Mouse (Mus musculus): Measurements from ENCODE around the gene Gm28230. TPM values are rescaled to one million over a fixed set of nuclear protein-coding genes. Genes with fewer than 3 reads are reported as not detected.

Gene Gm28230
- total RNA-seq, 1 experiment from 2014 or later, result not detected

DNA sequence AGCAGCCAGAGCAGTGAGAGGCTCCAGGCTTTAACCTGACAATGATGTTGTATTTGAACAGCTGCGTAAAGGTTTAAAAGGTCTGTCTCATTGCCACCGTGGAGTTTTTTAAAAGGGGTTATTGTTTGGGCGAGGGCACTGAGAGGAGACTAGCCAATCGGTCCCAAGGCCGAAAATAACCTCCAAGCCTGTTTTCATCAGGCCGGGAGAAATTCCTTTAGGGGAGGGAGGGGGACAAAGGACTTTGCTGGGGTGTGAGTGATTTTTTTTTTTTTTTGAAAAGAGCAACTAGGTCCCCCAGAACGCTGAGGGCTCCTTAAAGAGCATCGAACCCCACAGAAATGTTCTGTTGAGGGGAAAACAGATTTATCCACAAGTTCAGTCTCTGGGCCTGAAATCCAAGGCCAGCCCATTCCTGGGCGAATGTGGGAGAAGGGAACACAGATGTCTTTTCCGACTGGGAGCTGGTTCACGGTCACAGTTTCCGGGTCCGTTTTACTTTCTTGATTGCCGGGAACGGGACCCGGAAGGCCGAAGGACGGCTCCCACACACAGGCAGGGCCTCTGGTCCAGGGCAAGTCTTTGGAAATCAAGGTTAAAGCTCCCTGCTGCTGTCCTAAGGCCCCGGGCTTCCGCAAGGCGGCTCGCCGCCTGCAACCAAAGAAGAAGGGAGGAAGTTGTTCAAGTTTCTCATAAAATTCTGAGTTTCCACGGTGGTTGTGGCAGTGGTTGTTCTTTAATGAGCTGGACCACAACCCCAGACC, 36.8 kb upstream of the Gm28230 start:
- no peak for ATAC-seq (replicated peaks in 1 of 2; ENCODE audit: insufficient read depth in 1 of 2, low FRiP score in 2 of 2, low TSS enrichment in 1 of 2, low read depth in 1 of 2, poor library complexity in 2 of 2, severe bottlenecking in 2 of 2)

DNA sequence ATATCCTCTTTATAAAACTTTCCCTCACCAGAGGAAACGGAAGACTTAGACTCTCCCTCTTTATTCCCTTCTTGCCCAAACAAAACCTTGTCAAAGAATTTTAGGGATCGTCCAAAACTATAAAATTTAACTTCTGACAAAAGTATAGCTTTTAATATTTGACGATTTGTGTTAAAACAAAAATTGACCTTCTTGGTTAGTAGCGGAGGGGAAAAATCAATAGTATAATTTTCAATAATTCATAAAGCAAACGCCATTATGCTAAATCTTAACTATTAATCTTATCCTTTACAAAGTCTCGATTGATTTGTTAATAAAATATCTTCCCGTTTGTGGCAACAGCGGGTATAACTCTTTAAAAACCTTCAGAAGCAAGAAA, 36.2 kb upstream of the Gm28230 start:
- no peak for ATAC-seq (replicated peaks in 1 of 2; ENCODE audit: insufficient read depth in 1 of 2, low FRiP score in 2 of 2, low TSS enrichment in 1 of 2, low read depth in 1 of 2, poor library complexity in 2 of 2, severe bottlenecking in 2 of 2)

GRCm38 (mm10) chr2:74691022-74691951, 35.2 kb upstream of the Gm28230 start, which contains the start of gene Hoxd10:
Gene Hoxd10 (plus strand): TSS chr2:74691924.
- ATAC-seq (replicated peaks in 1 of 2; ENCODE audit: insufficient read depth in 1 of 2, low FRiP score in 2 of 2, low TSS enrichment in 1 of 2, low read depth in 1 of 2, poor library complexity in 2 of 2, severe bottlenecking in 2 of 2), result no peak

DNA sequence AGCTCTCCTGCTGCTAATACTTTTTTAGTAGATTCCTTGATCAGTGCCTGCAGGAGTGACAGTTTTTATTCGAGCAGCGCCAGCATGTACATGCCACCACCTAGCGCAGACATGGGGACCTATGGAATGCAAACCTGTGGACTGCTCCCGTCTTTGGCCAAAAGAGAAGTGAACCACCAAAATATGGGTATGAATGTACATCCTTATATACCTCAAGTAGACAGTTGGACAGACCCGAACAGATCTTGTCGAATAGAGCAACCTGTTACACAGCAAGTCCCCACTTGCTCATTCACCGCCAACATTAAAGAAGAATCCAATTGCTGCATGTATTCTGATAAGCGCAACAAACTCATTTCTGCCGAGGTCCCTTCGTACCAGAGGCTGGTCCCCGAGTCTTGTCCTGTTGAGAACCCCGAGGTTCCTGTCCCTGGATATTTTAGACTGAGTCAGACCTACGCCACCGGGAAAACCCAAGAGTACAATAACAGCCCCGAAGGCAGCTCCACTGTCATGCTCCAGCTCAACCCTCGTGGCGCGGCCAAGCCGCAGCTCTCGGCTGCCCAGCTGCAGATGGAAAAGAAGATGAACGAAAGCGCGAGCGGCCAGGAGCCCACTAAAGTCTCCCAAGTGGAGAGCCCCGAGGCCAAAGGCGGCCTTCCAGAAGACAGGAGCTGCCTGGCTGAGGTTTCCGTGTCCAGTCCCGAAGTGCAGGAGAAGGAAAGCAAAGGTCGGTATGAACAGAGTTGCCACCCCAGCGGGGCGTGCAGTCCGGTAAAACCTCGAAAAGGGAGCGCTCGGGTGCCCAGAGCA, 34.3 kb upstream of the Gm28230 start:
- no peak for ATAC-seq (replicated peaks in 1 of 2; ENCODE audit: insufficient read depth in 1 of 2, low FRiP score in 2 of 2, low TSS enrichment in 1 of 2, low read depth in 1 of 2, poor library complexity in 2 of 2, severe bottlenecking in 2 of 2)

DNA sequence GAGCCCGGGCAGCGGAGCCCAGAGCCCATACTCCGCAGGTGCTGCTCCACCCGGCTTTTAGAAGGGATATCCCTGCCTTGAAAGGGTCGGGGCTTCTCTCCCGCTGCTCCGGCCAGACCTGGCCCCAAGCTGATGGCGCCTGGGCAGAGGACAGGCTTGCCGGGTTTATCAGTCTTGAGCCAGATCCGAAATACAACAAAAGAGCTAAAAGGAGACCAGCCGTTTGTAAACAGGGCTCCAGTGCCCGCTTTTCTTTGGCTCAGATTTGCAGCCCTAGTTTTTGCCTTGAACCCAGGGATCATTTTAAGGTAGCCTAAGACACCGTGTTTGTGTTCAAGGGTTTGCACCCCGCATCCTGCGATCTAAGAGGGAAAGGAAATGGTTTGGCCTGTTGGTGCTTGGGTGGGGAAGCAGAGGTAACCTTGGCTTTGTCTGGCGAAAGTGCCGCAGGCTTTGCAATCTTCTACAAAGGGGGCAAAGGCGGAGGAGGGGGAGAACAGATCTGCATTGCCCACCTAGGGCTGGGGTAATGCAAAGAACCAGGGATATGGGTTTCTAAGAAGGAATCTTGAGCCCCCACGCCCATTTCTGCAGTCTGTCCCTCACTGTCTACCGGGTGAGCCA, 33.6 kb upstream of the Gm28230 start:
- no peak for ATAC-seq (replicated peaks in 1 of 2; ENCODE audit: insufficient read depth in 1 of 2, low FRiP score in 2 of 2, low TSS enrichment in 1 of 2, low read depth in 1 of 2, poor library complexity in 2 of 2, severe bottlenecking in 2 of 2)

DNA sequence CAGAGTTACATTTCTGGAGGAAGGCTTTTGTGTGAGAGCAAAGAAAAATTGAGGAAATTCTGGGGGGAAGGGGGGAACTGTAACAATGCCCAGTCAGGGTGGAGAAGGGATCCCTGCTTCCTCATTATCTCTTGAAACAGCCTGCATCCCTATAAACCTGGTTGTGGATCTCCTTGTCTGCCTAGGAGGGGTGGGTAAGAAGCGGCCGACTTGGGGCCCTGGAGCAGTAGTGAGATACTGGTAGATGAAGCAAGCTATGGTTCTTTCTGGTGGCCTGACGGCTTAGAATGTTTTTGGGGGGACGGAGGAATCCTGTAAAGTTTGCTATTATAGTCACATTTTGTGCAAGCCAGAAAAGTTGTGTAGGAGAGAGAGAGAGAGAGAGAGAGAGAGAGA, 33.1 kb upstream of the Gm28230 start:
- no peak for ATAC-seq (replicated peaks in 1 of 2; ENCODE audit: insufficient read depth in 1 of 2, low FRiP score in 2 of 2, low TSS enrichment in 1 of 2, low read depth in 1 of 2, poor library complexity in 2 of 2, severe bottlenecking in 2 of 2)

GRCm38 (mm10) chr2:74694066-74694465, 32.5 kb upstream of the Gm28230 start:
- no peak for ATAC-seq (replicated peaks in 1 of 2; ENCODE audit: insufficient read depth in 1 of 2, low FRiP score in 2 of 2, low TSS enrichment in 1 of 2, low read depth in 1 of 2, poor library complexity in 2 of 2, severe bottlenecking in 2 of 2)

GRCm38 (mm10) chr2:74695383-74695782, 31.1 kb upstream of the Gm28230 start:
- no peak for ATAC-seq (replicated peaks in 1 of 2; ENCODE audit: insufficient read depth in 1 of 2, low FRiP score in 2 of 2, low TSS enrichment in 1 of 2, low read depth in 1 of 2, poor library complexity in 2 of 2, severe bottlenecking in 2 of 2)

GRCm38 (mm10) chr2:74695813-74696430, 30.6 kb upstream of the Gm28230 start:
- no peak for ATAC-seq (replicated peaks in 1 of 2; ENCODE audit: insufficient read depth in 1 of 2, low FRiP score in 2 of 2, low TSS enrichment in 1 of 2, low read depth in 1 of 2, poor library complexity in 2 of 2, severe bottlenecking in 2 of 2)

DNA sequence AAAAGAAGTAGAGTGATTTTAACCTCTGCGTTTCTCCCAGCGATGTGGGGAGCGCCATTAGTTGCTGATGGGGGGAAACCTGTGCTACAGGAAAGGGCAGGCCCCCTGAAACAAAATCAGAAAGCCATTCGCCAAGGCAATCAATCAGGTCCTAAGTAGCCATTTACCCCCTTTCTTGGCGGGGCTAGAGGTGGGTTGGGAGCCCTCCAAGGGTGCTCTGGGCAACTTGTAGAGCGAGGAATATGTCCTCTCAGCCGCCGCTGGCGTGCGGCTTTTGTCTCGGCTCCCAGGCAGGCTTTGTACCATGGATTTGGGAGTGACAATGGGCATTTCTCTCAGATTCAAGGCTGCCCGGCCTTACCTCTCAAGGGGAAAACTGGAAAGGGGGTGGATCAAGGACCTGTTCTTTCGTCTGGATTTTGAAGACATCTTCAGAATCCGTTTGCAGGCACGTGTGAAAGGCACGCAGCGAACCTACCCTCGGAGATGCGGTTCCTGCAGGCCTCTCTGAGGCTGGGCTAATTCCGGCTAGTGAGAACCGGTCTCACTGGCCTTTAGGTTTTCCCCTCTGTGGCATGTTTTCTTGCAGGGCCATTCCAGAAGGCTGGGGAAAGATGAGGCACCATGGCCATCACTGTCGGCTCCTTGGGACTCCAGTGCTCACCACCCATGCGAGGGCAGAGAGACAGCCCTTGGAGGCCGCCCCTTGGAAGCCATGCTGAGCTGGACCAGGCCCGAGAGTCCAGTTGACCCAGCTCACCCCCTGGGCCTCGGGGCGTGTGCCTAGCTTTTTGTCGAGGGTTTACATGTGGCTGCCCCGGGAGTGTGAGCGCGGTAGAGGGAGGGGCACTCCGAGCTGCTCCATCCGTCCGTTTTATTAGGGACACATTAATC, 29.8 kb upstream of the Gm28230 start:
- ATAC-seq (replicated peaks in 1 of 2; ENCODE audit: insufficient read depth in 1 of 2, low FRiP score in 2 of 2, low TSS enrichment in 1 of 2, low read depth in 1 of 2, poor library complexity in 2 of 2, severe bottlenecking in 2 of 2), result no peak

GRCm38 (mm10) chr2:74697567-74698121, 28.9 kb upstream of the Gm28230 start, which contains the start of gene Hoxd9:
Gene Hoxd9 (plus strand): TSS chr2:74697727.
- ATAC-seq (replicated peaks in 1 of 2; ENCODE audit: insufficient read depth in 1 of 2, low FRiP score in 2 of 2, low TSS enrichment in 1 of 2, low read depth in 1 of 2, poor library complexity in 2 of 2, severe bottlenecking in 2 of 2), result no peak

DNA sequence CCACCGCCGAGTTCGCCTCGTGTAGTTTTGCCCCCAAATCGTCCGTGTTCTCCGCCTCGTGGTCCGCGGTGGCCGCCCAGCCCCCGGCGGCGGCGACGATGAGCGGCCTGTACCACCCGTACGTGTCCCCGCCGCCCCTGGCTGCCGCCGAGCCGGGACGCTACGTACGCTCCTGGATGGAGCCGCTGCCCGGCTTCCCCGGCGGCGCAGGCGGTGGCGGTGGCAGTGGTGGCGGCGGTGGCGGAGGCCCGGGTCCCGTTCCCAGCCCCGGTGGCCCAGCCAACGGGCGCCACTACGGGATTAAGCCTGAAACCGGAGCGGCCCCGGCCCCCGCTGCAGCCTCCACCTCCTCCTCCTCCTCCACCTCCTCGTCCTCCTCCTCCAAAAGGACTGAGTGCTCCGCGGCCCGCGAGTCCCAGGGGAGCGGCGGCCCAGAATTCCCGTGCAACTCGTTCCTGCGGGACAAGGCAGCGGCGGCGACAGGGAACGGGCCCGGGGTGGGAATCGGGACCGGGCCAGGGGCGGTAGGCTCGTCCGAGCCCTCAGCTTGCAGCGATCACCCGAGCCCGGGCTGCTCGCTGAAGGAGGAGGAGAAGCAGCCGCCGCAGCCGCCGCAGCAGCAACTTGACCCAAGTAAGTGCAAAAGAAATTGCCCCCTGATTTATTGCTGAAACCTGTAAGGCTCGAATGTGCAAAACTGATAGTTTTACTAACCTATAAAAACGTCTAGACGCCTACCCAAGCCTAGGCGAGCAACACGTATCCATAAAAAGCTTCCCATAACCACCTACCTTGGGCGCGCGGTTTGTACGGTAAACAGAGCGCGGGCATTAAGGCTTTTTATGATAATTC, 28.1 kb upstream of the Gm28230 start:
- ATAC-seq (replicated peaks in 1 of 2; ENCODE audit: insufficient read depth in 1 of 2, low FRiP score in 2 of 2, low TSS enrichment in 1 of 2, low read depth in 1 of 2, poor library complexity in 2 of 2, severe bottlenecking in 2 of 2), result no peak

GRCm38 (mm10) chr2:74699053-74699430, 27.5 kb upstream of the Gm28230 start:
- ATAC-seq (replicated peaks in 1 of 2; ENCODE audit: insufficient read depth in 1 of 2, low FRiP score in 2 of 2, low TSS enrichment in 1 of 2, low read depth in 1 of 2, poor library complexity in 2 of 2, severe bottlenecking in 2 of 2), result no peak

GRCm38 (mm10) chr2:74699664-74700545, 26.6 kb upstream of the Gm28230 start:
- ATAC-seq (replicated peaks in 1 of 2; ENCODE audit: insufficient read depth in 1 of 2, low FRiP score in 2 of 2, low TSS enrichment in 1 of 2, low read depth in 1 of 2, poor library complexity in 2 of 2, severe bottlenecking in 2 of 2), result no peak
